Mouse (Mus musculus) midbrain, embryonic 16.5 days (tissue): ENCODE measurements at regions not wholly inside any gene's neighbourhood (a gene's known extent, or its start where the extent isn't known, plus 50 kb on each side); places are given as distances from the start of the nearest gene placed in this dataset.
"Not testable (repeated sequence)": the region's sequence is repeated elsewhere in the genome, so short reads cannot be mapped to it uniquely, and the experiment has no call there.

Experiments used
- ATAC-seq: fragments of 200-750 bp; cut with Nextera tagmentation; 2 replicates; pipeline ENCODE4 v1.8.0; 2017; ENCODE audit warnings: moderate TSS enrichment
- H3K27ac ChIP-seq: fragments of 300-500 bp; sonication (generic); 2 replicates; pipeline ENCODE4 v1.5.1; 2014; ENCODE audit warnings: mild to moderate bottlenecking, low read length, mixed read lengths
- H3K27me3 ChIP-seq: fragments of 300-500 bp; sonication (generic); 2 replicates; pipeline ENCODE4 v1.6.1; 2014; ENCODE audit warnings: low read depth, low read length, mixed read lengths; ENCODE audit not compliant: control insufficient read depth, insufficient read depth
- H3K36me3 ChIP-seq: fragments of 300-500 bp; sonication (generic); 2 replicates; pipeline ENCODE4 v1.6.1; 2014; ENCODE audit warnings: mild to moderate bottlenecking, low read length, moderate library complexity, mixed read lengths; ENCODE audit not compliant: control insufficient read depth, insufficient read depth
- H3K4me1 ChIP-seq: fragments of 300-500 bp; sonication (generic); 2 replicates; pipeline ENCODE4 v1.6.1; 2014; ENCODE audit warnings: mild to moderate bottlenecking, low read length, mixed read lengths; ENCODE audit not compliant: control insufficient read depth, insufficient read depth
- H3K4me2 ChIP-seq: fragments of 300-500 bp; sonication (generic); 2 replicates; pipeline ENCODE4 v1.6.1; 2014; ENCODE audit warnings: mild to moderate bottlenecking, low read length, mixed read lengths
- H3K4me3 ChIP-seq: fragments of 300-500 bp; sonication (generic); 2 replicates; pipeline ENCODE4 v1.5.1; 2014; ENCODE audit warnings: low read depth, mild to moderate bottlenecking, low read length, moderate library complexity, mixed read lengths
- H3K9ac ChIP-seq: fragments of 300-500 bp; sonication (generic); 2 replicates; pipeline ENCODE4 v1.6.1; 2014; ENCODE audit warnings: low read depth, low read length, mixed read lengths
- H3K9me3 ChIP-seq: fragments of 300-500 bp; sonication (generic); replicated peaks from 2 replicates; pipeline ENCODE4 v1.6.1; 2014; ENCODE audit warnings: mild to moderate bottlenecking, low read length, mixed read lengths; ENCODE audit not compliant: control insufficient read depth, poor library complexity, severe bottlenecking
- WGBS: fragments of 180-500 bp; shearing (Covaris S2); extraction: QIAGEN DNeasy Blood & Tissue Kit; methylation state at CpG from one replicate; pipeline ENCODE4 v1.1.7; 2014; 5-methylcytosine and 5-hydroxymethylcytosine counted together

DNA sequence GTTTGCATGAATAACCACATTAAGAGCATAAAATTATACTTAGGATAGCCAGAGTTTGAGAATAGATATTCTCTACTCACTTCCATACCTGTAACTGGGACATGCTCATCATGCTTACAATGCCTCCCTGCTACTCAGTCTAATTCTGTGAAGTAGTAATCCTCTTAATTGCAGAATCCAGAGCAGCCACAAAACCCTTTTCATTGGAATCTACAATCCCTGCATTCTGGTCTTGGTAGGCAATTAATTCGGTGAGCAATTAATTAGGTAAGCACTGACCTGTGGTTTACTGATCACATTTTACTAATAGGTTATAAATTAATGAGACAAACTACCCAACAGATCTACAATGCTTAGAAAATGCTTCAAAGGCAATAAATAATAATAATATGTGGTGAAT, 316.5 kb upstream of the Sema3a start:
- no peaks in the 10 kb centered on the region for H3K36me3 ChIP-seq
- ATAC-seq = no peak
- H3K4me2 ChIP-seq = no peak overlapping the region
- no peaks in the 10 kb centered on the region for H3K9me3 ChIP-seq
- no peaks in the 10 kb centered on the region for H3K4me1 ChIP-seq
- 81% methylated on average over 1 of the region's 1 CpGs for WGBS
- H3K27me3 ChIP-seq = no peaks in the 10 kb centered on the region
- no peak overlapping the region for H3K27ac ChIP-seq
- H3K4me3 ChIP-seq = no peak overlapping the region
- no peak overlapping the region for H3K9ac ChIP-seq

GRCm38 (mm10) chr5:12809884-12810283, 315.3 kb upstream of the Sema3a start:
- H3K4me2 ChIP-seq = no peak overlapping the region
- no peak overlapping the region for H3K27ac ChIP-seq
- no peaks in the 10 kb centered on the region for H3K4me1 ChIP-seq
- no peaks in the 10 kb centered on the region for H3K27me3 ChIP-seq
- H3K9ac ChIP-seq = no peak overlapping the region
- H3K9me3 ChIP-seq = no peaks in the 10 kb centered on the region
- no peak for ATAC-seq
- no peaks in the 10 kb centered on the region for H3K36me3 ChIP-seq
- no peak overlapping the region for H3K4me3 ChIP-seq
- 76% methylated on average over 2 of the region's 2 CpGs for WGBS

DNA sequence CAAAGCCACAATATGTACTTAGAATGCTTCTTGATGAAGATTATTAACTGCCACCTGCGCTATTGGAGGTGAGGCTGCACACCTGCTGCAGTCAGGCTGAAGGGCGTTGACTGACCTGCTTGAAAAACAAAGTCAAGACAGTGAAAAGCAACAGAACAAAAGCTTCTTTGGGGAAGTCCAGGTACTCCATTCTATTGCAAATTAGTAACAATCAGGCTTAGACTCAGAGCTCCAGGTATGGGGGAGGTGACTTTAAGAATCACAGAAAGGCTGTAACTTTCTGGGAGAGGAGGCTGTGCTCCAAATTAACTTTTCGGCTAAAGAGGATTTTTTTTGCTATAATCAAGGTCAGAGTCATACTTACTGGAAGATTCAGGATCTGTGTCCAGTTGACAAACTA, 278.0 kb upstream of the Sema3a start:
- WGBS = 86% methylated on average over 3 of the region's 3 CpGs
- not testable (repeated sequence) for H3K9ac ChIP-seq, ATAC-seq

GRCm38 (mm10) chr5:12856869-12857268, 268.3 kb upstream of the Sema3a start:
- Histone ChIP-seq H3K4me3 (no peak overlapping the region), H3K9ac (no peak overlapping the region), H3K9me3 (no peaks in the 10 kb centered on the region), H3K27ac (no peak overlapping the region), H3K4me1 (no peaks in the 10 kb centered on the region), H3K4me2 (no peak overlapping the region), H3K27me3 (no peaks in the 10 kb centered on the region), H3K36me3 (no peaks in the 10 kb centered on the region)
- ATAC-seq = no peak
- 84% methylated on average over 2 of the region's 2 CpGs for WGBS

More for the DNA sequence above, 278.0 kb upstream of the Sema3a start:
- H3K4me2 ChIP-seq, H3K4me1 ChIP-seq, H3K4me3 ChIP-seq, H3K27ac ChIP-seq, H3K9me3 ChIP-seq, H3K36me3 ChIP-seq, H3K27me3 ChIP-seq: not testable (repeated sequence)

DNA sequence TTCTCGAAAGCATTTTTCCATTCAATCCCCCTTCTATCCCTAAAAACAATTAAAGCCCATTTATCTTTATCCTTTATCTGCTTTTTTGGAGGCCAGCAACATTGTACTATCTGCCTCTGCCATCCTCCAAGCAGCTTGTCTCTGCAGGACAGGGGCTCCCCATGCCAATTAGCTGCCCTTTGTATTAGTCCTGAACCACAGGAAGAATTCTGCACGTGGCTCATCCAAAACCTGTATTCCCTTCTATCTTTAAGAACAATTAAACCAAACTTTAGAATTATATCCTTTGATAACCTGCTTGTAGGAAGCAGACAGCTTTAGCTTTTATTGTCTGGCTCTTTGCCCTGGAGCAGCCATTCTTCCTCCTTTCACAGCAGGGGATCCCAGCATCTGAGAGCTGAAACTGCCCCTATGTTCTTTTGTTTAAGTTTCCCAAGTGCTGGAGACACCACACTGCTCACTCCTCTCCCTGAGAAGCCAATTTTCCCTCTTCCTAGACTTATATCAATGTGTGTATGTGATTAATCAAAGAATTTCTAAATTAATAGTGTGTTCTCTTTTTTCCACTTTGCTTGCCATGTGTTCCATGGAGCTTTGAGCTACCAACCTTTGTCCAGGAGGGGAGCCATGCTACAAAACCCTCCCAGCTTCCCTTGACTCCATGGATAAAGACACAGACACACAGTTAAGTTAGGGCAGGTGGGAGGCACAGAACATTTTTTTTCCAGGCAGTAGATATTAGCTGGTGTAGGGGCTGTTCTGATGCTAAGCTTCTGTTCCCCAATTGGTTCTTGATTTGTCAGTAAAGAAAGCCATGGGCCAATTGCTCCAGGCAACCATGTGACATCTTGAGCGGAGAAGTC, 256.6 kb upstream of the Sema3a start:
- Histone ChIP-seq H3K36me3 (no peaks in the 10 kb centered on the region), H3K9ac (no peak overlapping the region), H3K4me3 (no peak overlapping the region), H3K9me3 (no peaks in the 10 kb centered on the region), H3K27ac (no peak overlapping the region), H3K27me3 (no peaks in the 10 kb centered on the region), H3K4me2 (no peak overlapping the region), H3K4me1 (no peaks in the 10 kb centered on the region)
- WGBS = 34% methylated on average over 3 of the region's 3 CpGs
- peak; percentile 78 for ATAC-seq

GRCm38 (mm10) chr5:12872888-12873287, 252.3 kb upstream of the Sema3a start:
- H3K4me3 ChIP-seq = no peak overlapping the region
- no peaks in the 10 kb centered on the region for H3K27me3 ChIP-seq
- WGBS = 80% methylated on average over 3 of the region's 3 CpGs
- no peak overlapping the region for H3K9ac ChIP-seq
- no peak overlapping the region for H3K27ac ChIP-seq
- no peaks in the 10 kb centered on the region for H3K4me1 ChIP-seq
- no peaks in the 10 kb centered on the region for H3K36me3 ChIP-seq
- H3K4me2 ChIP-seq = no peak overlapping the region
- H3K9me3 ChIP-seq = no peaks in the 10 kb centered on the region
- ATAC-seq = no peak

DNA sequence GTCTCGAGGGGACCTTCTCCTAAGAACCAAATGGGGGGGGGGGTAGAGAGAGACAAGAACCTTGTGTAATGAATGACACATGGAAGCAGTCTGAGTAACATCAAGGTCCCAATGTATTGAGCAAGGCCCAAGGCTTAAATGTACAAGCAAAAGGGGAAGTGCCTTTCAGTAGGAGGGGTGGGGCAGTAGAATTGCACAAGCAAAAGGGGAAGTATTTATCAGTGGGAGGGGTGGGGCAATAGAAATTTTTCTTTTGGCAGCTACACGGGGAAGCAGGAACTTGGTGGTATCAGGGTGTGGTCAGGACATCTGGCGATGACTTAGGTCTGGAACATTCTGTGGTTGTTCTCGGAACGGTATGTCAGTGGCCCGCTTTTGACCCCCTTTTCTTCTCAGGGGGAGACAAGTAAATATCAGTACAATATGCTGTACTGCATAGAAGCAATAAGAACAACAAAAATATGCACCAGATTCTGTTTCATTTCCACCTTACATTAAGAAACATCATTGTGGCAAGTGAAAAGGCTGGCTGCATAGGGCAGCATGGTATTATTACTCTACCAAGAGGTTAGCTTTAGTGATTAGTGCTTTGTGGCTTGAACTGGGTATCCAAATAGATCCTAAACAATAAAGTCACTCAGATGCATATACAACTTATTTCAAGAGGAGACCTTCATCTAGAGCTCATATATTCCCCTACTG, 247.5 kb upstream of the Sema3a start:
- ATAC-seq = no peak
- H3K4me1 ChIP-seq = no peaks in the 10 kb centered on the region
- H3K27me3 ChIP-seq = no peaks in the 10 kb centered on the region
- WGBS = 92% methylated on average over 6 of the region's 6 CpGs
- no peaks in the 10 kb centered on the region for H3K9me3 ChIP-seq
- H3K4me2 ChIP-seq = no peak overlapping the region
- no peak overlapping the region for H3K9ac ChIP-seq
- H3K27ac ChIP-seq = no peak overlapping the region
- H3K36me3 ChIP-seq = no peaks in the 10 kb centered on the region
- no peak overlapping the region for H3K4me3 ChIP-seq

DNA sequence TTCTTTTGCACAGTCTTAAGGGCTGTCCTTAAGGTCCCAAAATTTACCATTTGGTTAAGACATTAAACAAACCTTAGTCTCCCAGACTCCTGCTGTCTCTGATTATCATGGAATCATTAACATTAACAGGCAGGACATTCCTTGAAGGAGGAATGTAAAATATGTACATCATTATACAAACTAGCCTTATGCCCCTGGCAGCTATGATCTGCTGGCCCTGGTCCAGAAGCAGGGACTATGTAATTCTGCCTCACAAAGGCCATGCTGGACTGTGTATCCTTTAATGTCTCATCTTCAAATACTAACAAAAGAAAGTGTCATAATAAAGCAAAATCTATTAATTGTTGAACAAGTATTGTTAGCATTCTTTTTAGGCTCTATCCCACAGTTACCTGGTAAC, 232.9 kb upstream of the Sema3a start:
- Histone ChIP-seq H3K4me2 (no peak overlapping the region), H3K4me3 (no peak overlapping the region), H3K27ac (no peak overlapping the region), H3K4me1 (no peaks in the 10 kb centered on the region), H3K9ac (no peak overlapping the region), H3K9me3 (no peaks in the 10 kb centered on the region), H3K36me3 (no peaks in the 10 kb centered on the region), H3K27me3 (no peaks in the 10 kb centered on the region)
- no peak for ATAC-seq

DNA sequence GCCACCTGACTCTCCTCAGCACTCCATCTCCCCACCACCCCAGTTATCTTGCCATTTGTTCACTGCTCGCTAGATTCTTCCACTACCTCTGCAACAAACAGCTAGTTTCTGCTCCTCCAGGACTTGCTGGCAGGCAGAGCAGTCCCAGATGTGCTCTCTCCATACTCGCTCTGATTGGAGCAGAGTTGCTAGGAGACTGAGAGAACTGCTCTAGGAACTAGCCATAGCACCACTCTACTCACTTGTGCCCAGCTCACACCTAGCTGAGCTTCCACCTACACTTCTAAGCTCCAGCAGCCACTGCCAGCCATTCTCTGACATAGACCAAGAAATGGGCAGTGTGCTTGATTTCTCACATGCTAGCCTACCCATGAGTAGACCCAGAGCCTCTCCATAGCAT, 230.6 kb upstream of the Sema3a start:
- no peak for ATAC-seq
- H3K27me3 ChIP-seq = no peaks in the 10 kb centered on the region
- WGBS = 64% methylated on average over 2 of the region's 2 CpGs
- no peak overlapping the region for H3K9ac ChIP-seq
- no peaks in the 10 kb centered on the region for H3K36me3 ChIP-seq
- H3K9me3 ChIP-seq = no peaks in the 10 kb centered on the region
- no peaks in the 10 kb centered on the region for H3K4me1 ChIP-seq
- H3K4me2 ChIP-seq = no peak overlapping the region
- H3K27ac ChIP-seq = no peak overlapping the region
- no peak overlapping the region for H3K4me3 ChIP-seq
